Mouse (Mus musculus): ENCODE measurements at regions not wholly inside any gene's neighbourhood (a gene's known extent, or its start where the extent isn't known, plus 50 kb on each side); places are given as distances from the start of the nearest gene placed in this dataset.

GRCm38 (mm10) chr2:137262911-137263310 is 146.5 kb upstream of the Jag1 start:
- TF ChIP-seq CTCF (IDR thresholded peaks at IDR 0.05; ENCODE audit: control insufficient read depth, insufficient read depth, insufficient replicate concordance, low read depth, low read length) (no peak), POLR2A (IDR thresholded peaks at IDR 0.05; ENCODE audit: control insufficient read depth, low read depth, low read length) (no peak)
